Mouse (Mus musculus) right cerebral cortex, postnatal 36 days (tissue): ENCODE results near the gene Tmem200a.
"Not testable (repeated sequence)": the region's sequence is repeated elsewhere in the genome, so short reads cannot be mapped to it uniquely, and the experiment has no call there.

Experiments
- DNase-seq, 2 experiments: peaks; one replicate each; pipeline ENCODE4 v3.0.0; 2022; ENCODE audit warnings: low spot score in 2 of 2, mixed read lengths in 1 of 2

Gene Tmem200a

GRCm38 (mm10) chr10:25982617-25983016 lies 96.2 kb downstream of the Tmem200a start:
- DNase-seq = peak in 1 of 2 experiments; percentile 37

- no peak for DNase-seq
These were observed 116.0 kb downstream of the Tmem200a start for GRCm38 (mm10) chr10:25962863-25963262.

- no peak for DNase-seq
These were observed 117.8 kb downstream of the Tmem200a start for GRCm38 (mm10) chr10:25961066-25961465.

- DNase-seq = no peak
These were observed 119.8 kb downstream of the Tmem200a start for GRCm38 (mm10) chr10:25958762-25959753.

GRCm38 (mm10) chr10:25954641-25955228 lies 124.1 kb downstream of the Tmem200a start:
- DNase-seq = no peak

GRCm38 (mm10) chr10:25952838-25953237 lies 126.0 kb downstream of the Tmem200a start:
- no peak for DNase-seq

GRCm38 (mm10) chr10:25952150-25952549 lies 126.7 kb downstream of the Tmem200a start:
- no peak for DNase-seq

GRCm38 (mm10) chr10:25945866-25946265 lies 133.0 kb downstream of the Tmem200a start:
- no peak for DNase-seq

GRCm38 (mm10) chr10:25944641-25945040 lies 134.2 kb downstream of the Tmem200a start:
- no peak for DNase-seq

GRCm38 (mm10) chr10:25931796-25932195 lies 147.1 kb downstream of the Tmem200a start:
- no peak for DNase-seq

GRCm38 (mm10) chr10:25929401-25930150 lies 149.3 kb downstream of the Tmem200a start:
- DNase-seq = peak; percentile 39 to 41

GRCm38 (mm10) chr10:25928861-25929368 lies 149.9 kb downstream of the Tmem200a start:
- DNase-seq = no peak

GRCm38 (mm10) chr10:25928448-25928786 lies 150.4 kb downstream of the Tmem200a start:
- no peak for DNase-seq

GRCm38 (mm10) chr10:25927553-25928447 lies 151.1 kb downstream of the Tmem200a start:
- no peak for DNase-seq

- DNase-seq = no peak
These were observed 158.1 kb downstream of the Tmem200a start for GRCm38 (mm10) chr10:25920640-25921278.

- no peak for DNase-seq
These were observed 160.7 kb downstream of the Tmem200a start for GRCm38 (mm10) chr10:25918103-25918502.

- no peak for DNase-seq
These were observed 168.6 kb downstream of the Tmem200a start for GRCm38 (mm10) chr10:25910270-25910669.

GRCm38 (mm10) chr10:25908027-25909012 lies 170.5 kb downstream of the Tmem200a start:
- no peak for DNase-seq

GRCm38 (mm10) chr10:25894126-25894525 lies 184.7 kb downstream of the Tmem200a start:
- not testable (repeated sequence) for DNase-seq
